In the genomic region with DNA sequence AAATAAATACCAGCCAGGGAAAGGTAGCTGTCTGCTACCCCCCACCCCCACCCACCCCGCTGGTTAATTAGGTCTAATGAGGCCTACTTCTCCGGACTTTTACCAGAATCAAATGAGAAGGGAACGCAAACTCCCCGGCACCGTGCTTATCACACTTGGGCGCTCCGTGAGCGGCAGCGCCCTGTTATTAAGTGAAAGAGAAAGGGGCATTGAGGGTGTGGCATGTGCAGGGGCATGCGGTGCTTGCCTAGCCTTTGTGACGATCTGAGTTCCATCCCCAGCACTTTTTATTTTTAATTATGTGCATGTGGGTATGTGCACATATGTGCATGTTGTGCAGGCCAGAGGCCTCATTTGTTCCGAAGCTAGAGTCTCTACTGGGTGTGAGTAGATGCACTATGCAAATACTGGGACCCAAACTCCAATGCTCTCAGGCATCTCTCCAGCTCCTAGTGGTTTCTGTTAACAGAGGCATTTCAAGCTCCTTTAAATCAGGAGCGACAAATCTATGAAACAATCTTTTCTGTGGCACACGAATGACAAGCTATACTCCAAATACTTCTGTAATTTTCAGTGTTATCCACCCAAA, we compare ENCODE assay signal across 13 mouse cellular contexts. TPM values are rescaled to one million over a fixed set of nuclear protein-coding genes. Genes with fewer than 3 reads are reported as not detected.
DNase-seq lines count a peak whose midpoint lies in the region; ATAC-seq and TF ChIP-seq lines count a peak whose summit lies in the region.
"Had no signal": no experiment of that assay in that cellular context is flagged by ENCODE, and none has a peak within 500 bp of the region (broad histone marks: within the 10 kb centered on the region; RNA-seq: fewer than 3 reads in every experiment).

No protein-coding gene starts in this region.

- H3K27ac ChIP-seq in heart, adult 2 months, result peak overlapping the region; percentile 80
- H3K27ac ChIP-seq in midbrain, embryonic 15.5 days, result no peak overlapping the region
- no peak overlapping the region for H3K27ac ChIP-seq in midbrain, embryonic 11.5 days (ENCODE audit: low read depth, low read length)
- H3K27ac ChIP-seq in intestine, embryonic 15.5 days, result no peak overlapping the region
- no peak overlapping the region; the same call in 1 of the 2 replicates for H3K27ac ChIP-seq in stomach, embryonic 16.5 days (ENCODE audit: low read length)
- H3K27ac ChIP-seq: hindbrain, embryonic 12.5 days; lung, embryonic 15.5 days had no signal

- no peak for TF ChIP-seq CTCF in heart, adult 2 months (IDR thresholded peaks at IDR 0.05)

- H3K36me3 ChIP-seq in heart, adult 2 months (ENCODE audit: control insufficient read depth, insufficient read depth, low read length), result peaks cover 2% of the 10 kb centered on the region; the same call in 1 of the 2 replicates
- H3K36me3 ChIP-seq in midbrain, embryonic 15.5 days (replicated peaks), result no peaks in the 10 kb centered on the region
- H3K36me3 ChIP-seq in midbrain, embryonic 11.5 days (ENCODE audit: control insufficient read depth, insufficient read depth, low read length), result no peaks in the 10 kb centered on the region
- no peaks in the 10 kb centered on the region for H3K36me3 ChIP-seq in intestine, embryonic 15.5 days
- H3K36me3 ChIP-seq in stomach, embryonic 16.5 days (ENCODE audit: control insufficient read depth, insufficient read depth, low read length), result no peaks in the 10 kb centered on the region
- H3K36me3 ChIP-seq: hindbrain, embryonic 12.5 days; lung, embryonic 15.5 days; midbrain, embryonic 10.5 days had no signal

- H3K79me2 ChIP-seq in heart, adult 2 months (replicated peaks; ENCODE audit: control insufficient read depth, insufficient read depth, low read length), result no peaks in the 10 kb centered on the region

- H3K4me3 ChIP-seq in heart, adult 2 months, result no peak overlapping the region
- no peak overlapping the region for H3K4me3 ChIP-seq in midbrain, embryonic 15.5 days
- H3K4me3 ChIP-seq in midbrain, embryonic 11.5 days (ENCODE audit: low read depth, low read length), result no peak overlapping the region
- no peak overlapping the region for H3K4me3 ChIP-seq in intestine, embryonic 15.5 days (replicated peaks)
- no peak overlapping the region for H3K4me3 ChIP-seq in stomach, embryonic 16.5 days (replicated peaks; ENCODE audit: low read length)
- H3K4me3 ChIP-seq: hindbrain, embryonic 12.5 days; lung, embryonic 15.5 days; midbrain, embryonic 10.5 days had no signal

- 0 out of 2 replicates have a peak, but pooled peaks have one; percentile 27 for ATAC-seq in midbrain, embryonic 15.5 days (replicated peaks)
- no peak for ATAC-seq in midbrain, embryonic 11.5 days (ENCODE audit: low FRiP score)
- ATAC-seq in intestine, embryonic 15.5 days, result peak; percentile 69
- peak; percentile 33; the same call in 1 of the 2 replicates for ATAC-seq in stomach, embryonic 16.5 days (ENCODE audit: insufficient read depth, low FRiP score)

- no peak for DNase-seq in heart, adult 2 months
- no peak for DNase-seq in heart, postnatal 36 days
- DNase-seq in midbrain, embryonic 11.5 days (ENCODE audit: low spot score, missing footprints), result no peak
- DNase-seq in spleen, adult 18-20 months, result no peak
- no peak for DNase-seq in ovary, adult 18-20 months (ENCODE audit: low spot score)
- DNase-seq: cerebellum, adult 2 months; right cerebral cortex, adult 18-20 months had no signal

- no peak for TF ChIP-seq EP300 in heart, adult 2 months (IDR thresholded peaks at IDR 0.05; ENCODE audit: insufficient read depth, low read depth, low read length)

- H3K4me1 ChIP-seq in heart, adult 2 months (ENCODE audit: control insufficient read depth, insufficient read depth, low read length), result peaks cover 4% of the 10 kb centered on the region
- H3K4me1 ChIP-seq in midbrain, embryonic 15.5 days, result no peaks in the 10 kb centered on the region
- no peaks in the 10 kb centered on the region for H3K4me1 ChIP-seq in midbrain, embryonic 11.5 days (ENCODE audit: control insufficient read depth, insufficient read depth, low read length)
- H3K4me1 ChIP-seq in intestine, embryonic 15.5 days (replicated peaks), result peaks cover 13% of the 10 kb centered on the region
- H3K4me1 ChIP-seq in stomach, embryonic 16.5 days (ENCODE audit: control insufficient read depth, insufficient read depth, low read length), result peaks cover 15% of the 10 kb centered on the region

- 91% methylated on average over 14 of the region's 14 CpGs for WGBS in heart, adult 2 months
- WGBS in midbrain, embryonic 15.5 days, result 80% methylated on average over 14 of the region's 14 CpGs
- 91% methylated on average over 14 of the region's 14 CpGs for WGBS in midbrain, embryonic 11.5 days
- 73% methylated on average over 14 of the region's 14 CpGs for WGBS in intestine, embryonic 15.5 days
- WGBS in stomach, embryonic 16.5 days, result 74% methylated on average over 14 of the region's 14 CpGs

- no peak overlapping the region for H3K4me2 ChIP-seq in midbrain, embryonic 15.5 days
- no peak overlapping the region for H3K4me2 ChIP-seq in midbrain, embryonic 11.5 days
- H3K4me2 ChIP-seq in intestine, embryonic 15.5 days (replicated peaks), result 0 out of 2 replicates have a peak overlapping the region, but pooled peaks have one; percentile 20
- H3K4me2 ChIP-seq in stomach, embryonic 16.5 days (ENCODE audit: low read depth, low read length), result peak overlapping the region; percentile 34; the same call in 1 of the 2 replicates
- H3K4me2 ChIP-seq: hindbrain, embryonic 12.5 days had no signal

- no peaks in the 10 kb centered on the region for H3K9me3 ChIP-seq in midbrain, embryonic 15.5 days
- H3K9me3 ChIP-seq in midbrain, embryonic 11.5 days (ENCODE audit: control insufficient read depth, low read length), result no peaks in the 10 kb centered on the region
- H3K9me3 ChIP-seq in intestine, embryonic 15.5 days, result no peaks in the 10 kb centered on the region
- no peaks in the 10 kb centered on the region for H3K9me3 ChIP-seq in stomach, embryonic 16.5 days (replicated peaks; ENCODE audit: control insufficient read depth, low read length)

- no peak overlapping the region for H3K9ac ChIP-seq in heart, adult 2 months (ENCODE audit: low read depth, low read length)
- H3K9ac ChIP-seq in midbrain, embryonic 15.5 days, result no peak overlapping the region
- no peak overlapping the region for H3K9ac ChIP-seq in midbrain, embryonic 11.5 days (ENCODE audit: low read length)
- H3K9ac ChIP-seq in intestine, embryonic 15.5 days, result no peak overlapping the region
- peak overlapping the region; percentile 7; the same call in 1 of the 2 replicates for H3K9ac ChIP-seq in stomach, embryonic 16.5 days (ENCODE audit: low read length)
- H3K9ac ChIP-seq: hindbrain, embryonic 12.5 days; lung, embryonic 15.5 days had no signal

- intact Hi-C loops in heart, adult 2 months (cut with DNase I), result no loop called here
- intact Hi-C loops in heart, postnatal 36 days (cut with DNase I), result no loop called here

- no peaks in the 10 kb centered on the region for H3K27me3 ChIP-seq in heart, adult 2 months (ENCODE audit: control insufficient read depth, insufficient read depth, low read length)
- no peaks in the 10 kb centered on the region for H3K27me3 ChIP-seq in midbrain, embryonic 15.5 days (replicated peaks)
- H3K27me3 ChIP-seq in midbrain, embryonic 11.5 days (ENCODE audit: control insufficient read depth, insufficient read depth, low read length), result no peaks in the 10 kb centered on the region
- no peaks in the 10 kb centered on the region for H3K27me3 ChIP-seq in intestine, embryonic 15.5 days (replicated peaks)
- H3K27me3 ChIP-seq in stomach, embryonic 16.5 days (ENCODE audit: control insufficient read depth, insufficient read depth, low read length), result no peaks in the 10 kb centered on the region
- H3K27me3 ChIP-seq: hindbrain, embryonic 12.5 days; lung, embryonic 15.5 days had no signal

- TF ChIP-seq POLR2A in heart, adult 2 months (IDR thresholded peaks at IDR 0.05; ENCODE audit: insufficient read depth, low read depth, low read length), result no peak

RNA-seq across cellular contexts. Expression of a gene that starts 57.8 kb away (rescaled TPM):
- total RNA-seq in heart, adult 2 months (2021), result 10 to 100 TPM; 13.6 to 13.7 TPM
- polyA plus RNA-seq in heart, adult 2 months (2012; rRNA removed), result 6.2 and 9.9 TPM in 2 replicates
- 10 to 100 TPM; 13.8 to 14.7 TPM for total RNA-seq in heart, postnatal 36 days (2021)
- 70.9 and 72.3 TPM in 2 replicates for polyA plus RNA-seq in midbrain, embryonic 15.5 days (2015; fragmentation: Nextera tagmentation; extraction: Ambion mirVana)
- polyA plus RNA-seq in midbrain, embryonic 11.5 days (2014; fragmentation: Nextera tagmentation; extraction: Ambion mirVana), result 108 and 113 TPM in 2 replicates
- polyA plus RNA-seq in intestine, embryonic 15.5 days (2015; fragmentation: Nextera tagmentation; extraction: Ambion mirVana), result 33.8 and 35.8 TPM in 2 replicates
- polyA plus RNA-seq in stomach, embryonic 16.5 days (2015; fragmentation: Nextera tagmentation; extraction: Ambion mirVana), result 21.1 and 24.3 TPM in 2 replicates

Comparison
In these comparisons a context has a peak if more than half of its experiments do, and no peak if none do; other contexts are left out.
1. H3K4me2 ChIP-seq: peak in intestine, embryonic 15.5 days (single experiment) and stomach, embryonic 16.5 days (single experiment); none in midbrain, embryonic 15.5 days (single experiment) and midbrain, embryonic 11.5 days (single experiment).